Mouse (Mus musculus) macrophage (primary cell): ENCODE measurements around the gene Six3. TPM values are rescaled to one million over a fixed set of nuclear protein-coding genes. Genes with fewer than 3 reads are reported as not detected.

ENCODE experiments used
- polyA plus RNA-seq: library from polyadenylated mRNA; stranded (reverse); fragments of 250-400 nt; gene quantifications from 3 replicates; pipeline ENCODE4 v1.2.4, GENCODE M21; 2018; ENCODE audit warnings: inconsistent platforms

Six3 gene
- polyA plus RNA-seq, 1 experiment from 2014 or later: not detected

Other genes with a start within 250 kb of the Six3 start
- gene Six2, start 74.7 kb downstream of the Six3 start, polyA plus RNA-seq: not detected in 3 replicates